Mouse (Mus musculus): ENCODE results near the gene Clcnkb.

DNA sequence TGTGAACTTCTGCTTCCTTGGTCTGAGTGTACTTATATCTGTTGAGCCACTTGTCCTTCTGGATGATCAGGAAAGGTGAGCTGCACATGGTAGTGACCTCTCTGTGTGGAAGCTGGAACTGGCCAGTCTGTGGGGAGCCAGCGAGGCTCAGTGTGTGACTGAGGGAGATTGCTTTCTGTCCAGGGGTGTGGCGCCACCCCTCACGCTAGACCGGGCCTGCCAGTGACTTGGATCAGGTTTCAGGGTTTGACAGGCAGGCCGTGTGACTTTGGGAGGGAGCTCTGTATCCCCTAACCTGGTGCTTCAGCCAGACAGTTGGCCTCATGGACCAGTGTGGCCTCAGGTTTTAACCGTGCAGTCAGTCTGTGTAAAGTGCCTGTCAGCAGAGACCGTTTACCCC is 42.4 kb upstream of the Clcnkb start:
- TF ChIP-seq CTCF (IDR thresholded peaks at IDR 0.05; ENCODE audit: low read depth, low read length) (no peak), POLR2A (IDR thresholded peaks at IDR 0.05; ENCODE audit: borderline replicate concordance, low read depth, low read length) (no peak)

All from bone marrow macrophage, adult 2 months (primary cell).